Mouse (Mus musculus): ENCODE data around the gene Hadh.
A peak's percentile ranks its signal among the peaks of the same experiment; 100 is the strongest.

The Hadh gene

GRCm38 (mm10) chr3:131271559-131272373 is at the start of gene Hadh:
Hadh (minus strand) TSS chr3:131272101.
- peak; percentile 42 for DNase-seq (ENCODE audit: extremely low spot score, low read depth, low spot score)

- DNase-seq (ENCODE audit: extremely low spot score, low read depth, low spot score), result no peak
These were observed 48.3 kb upstream of the Hadh start for GRCm38 (mm10) chr3:131320184-131320583.

GRCm38 (mm10) chr3:131318211-131318610 is 46.3 kb upstream of the Hadh start:
- no peak for DNase-seq (ENCODE audit: extremely low spot score, low read depth, low spot score)

- no peak for DNase-seq (ENCODE audit: extremely low spot score, low read depth, low spot score)
These were observed 45.2 kb upstream of the Hadh start for GRCm38 (mm10) chr3:131317126-131317525.

- no peak for DNase-seq (ENCODE audit: extremely low spot score, low read depth, low spot score)
These were observed 44.1 kb upstream of the Hadh start for GRCm38 (mm10) chr3:131315957-131316510.

- no peak for DNase-seq (ENCODE audit: extremely low spot score, low read depth, low spot score)
These were observed 40.4 kb upstream of the Hadh start for GRCm38 (mm10) chr3:131312340-131312739.

GRCm38 (mm10) chr3:131310572-131310971 is 38.7 kb upstream of the Hadh start:
- DNase-seq (ENCODE audit: extremely low spot score, low read depth, low spot score), result no peak

GRCm38 (mm10) chr3:131307811-131308210 is 35.9 kb upstream of the Hadh start:
- no peak for DNase-seq (ENCODE audit: extremely low spot score, low read depth, low spot score)

GRCm38 (mm10) chr3:131306255-131306654 is 34.4 kb upstream of the Hadh start:
- no peak for DNase-seq (ENCODE audit: extremely low spot score, low read depth, low spot score)

- DNase-seq (ENCODE audit: extremely low spot score, low read depth, low spot score), result no peak
These were observed 31.4 kb upstream of the Hadh start for GRCm38 (mm10) chr3:131303320-131303714.

- peak; percentile 61 for DNase-seq (ENCODE audit: extremely low spot score, low read depth, low spot score)
These were observed 30.8 kb upstream of the Hadh start, which contains the start of gene Cyp2u1 for GRCm38 (mm10) chr3:131302452-131303319. Cyp2u1 (minus strand) TSS chr3:131303227.

- DNase-seq (ENCODE audit: extremely low spot score, low read depth, low spot score), result peak; percentile 60
These were observed 28.0 kb upstream of the Hadh start for GRCm38 (mm10) chr3:131299908-131300307.

GRCm38 (mm10) chr3:131299078-131299477 is 27.2 kb upstream of the Hadh start:
- DNase-seq (ENCODE audit: extremely low spot score, low read depth, low spot score), result no peak

GRCm38 (mm10) chr3:131296893-131297292 is 25.0 kb upstream of the Hadh start:
- no peak for DNase-seq (ENCODE audit: extremely low spot score, low read depth, low spot score)

- DNase-seq (ENCODE audit: extremely low spot score, low read depth, low spot score), result no peak
These were observed 23.8 kb upstream of the Hadh start for GRCm38 (mm10) chr3:131295513-131296200.

GRCm38 (mm10) chr3:131294503-131294902 is 22.6 kb upstream of the Hadh start:
- no peak for DNase-seq (ENCODE audit: extremely low spot score, low read depth, low spot score)

GRCm38 (mm10) chr3:131292959-131293358 is 21.1 kb upstream of the Hadh start:
- DNase-seq (ENCODE audit: extremely low spot score, low read depth, low spot score), result no peak

GRCm38 (mm10) chr3:131292349-131292748 is 20.4 kb upstream of the Hadh start:
- DNase-seq (ENCODE audit: extremely low spot score, low read depth, low spot score), result no peak

GRCm38 (mm10) chr3:131291890-131292289 is 20.0 kb upstream of the Hadh start:
- DNase-seq (ENCODE audit: extremely low spot score, low read depth, low spot score), result no peak

- DNase-seq (ENCODE audit: extremely low spot score, low read depth, low spot score), result no peak
These were observed 2.2 kb upstream of the Hadh start for GRCm38 (mm10) chr3:131274151-131274550.
